Comparison of ENCODE assay signal across 15 mouse cellular contexts in the genomic region with DNA sequence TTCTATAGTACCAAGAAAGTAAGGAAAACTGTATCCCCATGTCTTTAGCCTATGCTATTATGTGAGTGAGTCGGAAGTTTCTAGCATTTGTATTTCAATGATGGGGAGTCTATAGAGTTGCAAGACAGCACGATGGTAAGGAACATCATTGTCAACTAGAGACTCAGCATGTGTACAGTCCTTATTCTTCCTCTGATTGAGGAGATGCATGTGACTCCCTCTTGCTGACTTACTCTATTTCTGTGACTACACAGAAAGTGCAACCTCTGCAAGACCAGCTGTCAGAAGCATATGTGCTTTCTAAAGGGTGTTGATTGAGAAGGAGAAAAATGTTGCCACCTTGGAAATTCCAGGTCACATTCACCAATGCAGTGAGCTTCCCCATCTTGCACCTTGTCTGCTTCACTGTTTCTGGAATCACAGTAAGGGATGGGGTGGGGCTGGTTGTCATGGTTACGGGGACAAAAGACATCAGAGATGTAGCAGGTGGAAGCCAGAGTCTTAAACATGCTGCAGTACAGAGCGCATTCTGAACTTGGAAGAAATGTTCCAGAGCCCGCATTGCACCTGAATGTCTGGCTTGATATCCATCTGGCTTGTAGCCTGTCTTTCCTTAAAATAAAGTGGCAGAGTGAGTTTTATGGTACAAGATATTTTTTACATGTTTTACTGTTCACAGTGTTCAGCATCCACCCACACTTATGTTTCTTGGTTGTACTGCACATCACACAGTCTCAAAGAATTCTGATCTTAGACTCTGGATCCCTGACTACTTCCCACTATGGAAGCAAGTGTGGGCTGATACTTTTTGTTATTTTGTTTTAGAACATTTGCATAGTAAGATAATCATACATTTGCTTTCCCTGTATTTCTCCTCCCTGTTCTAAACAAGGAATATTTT. TPM values are rescaled to one million over a fixed set of nuclear protein-coding genes. Genes with fewer than 3 reads are reported as not detected.
DNase-seq lines count a peak whose midpoint lies in the region; ATAC-seq lines count a peak whose summit lies in the region.
"Had no signal": no experiment of that assay in that cellular context is flagged by ENCODE, and none has a peak within 500 bp of the region (broad histone marks: within the 10 kb centered on the region; RNA-seq: fewer than 3 reads in every experiment).

No protein-coding gene starts in this region.

- WGBS in hindbrain, embryonic 15.5 days, result 63% methylated on average over 5 of the region's 5 CpGs
- WGBS in hindbrain, embryonic 10.5 days, result 80% methylated on average over 5 of the region's 5 CpGs

- peaks cover 6% of the 10 kb centered on the region; the same call in 1 of the 2 replicates for H3K4me1 ChIP-seq in hindbrain, embryonic 15.5 days (replicated peaks)
- H3K4me1 ChIP-seq in hindbrain, embryonic 10.5 days (replicated peaks), result peaks cover 5% of the 10 kb centered on the region; the same call in 1 of the 2 replicates
- H3K4me1 ChIP-seq: limb, embryonic 10.5 days had no signal

- ATAC-seq in hindbrain, embryonic 15.5 days (ENCODE audit: low FRiP score, low read depth), result peak; percentile 86
- ATAC-seq: activated CD4-positive, CD25-positive, alpha-beta regulatory T cell, adult 4 months had no signal

- H3K9me3 ChIP-seq in hindbrain, embryonic 15.5 days, result no peaks in the 10 kb centered on the region
- no peaks in the 10 kb centered on the region for H3K9me3 ChIP-seq in hindbrain, embryonic 10.5 days
- H3K9me3 ChIP-seq: limb, embryonic 10.5 days had no signal

- H3K4me2 ChIP-seq in hindbrain, embryonic 15.5 days, result no peak overlapping the region
- H3K4me2 ChIP-seq: lung, embryonic 14.5 days had no signal

- H3K27ac ChIP-seq in hindbrain, embryonic 15.5 days (replicated peaks), result no peak overlapping the region; the same call in 1 of the 2 replicates
- H3K27ac ChIP-seq in hindbrain, embryonic 10.5 days, result no peak overlapping the region
- H3K27ac ChIP-seq: heart, adult 2 months; limb, embryonic 10.5 days had no signal

- DNase-seq in hindbrain, embryonic 10.5 days (ENCODE audit: low spot score), result no peak
- peak; percentile 74 to 77 for DNase-seq in frontal cortex, adult 2 months (ENCODE audit: extremely low spot score in 1 of 2, low spot score in 1 of 2)
- peak; percentile 48 to 83 for DNase-seq in left cerebral cortex, adult 8-10 months (ENCODE audit: low spot score in 2 of 2)
- peak; percentile 50 for DNase-seq in right cerebral cortex, postnatal 14 days
- no peak for DNase-seq in thymus, postnatal 14 days
- DNase-seq in lung, postnatal 10 days, result no peak
- DNase-seq in ovary, postnatal 10 days (ENCODE audit: low spot score), result no peak
- DNase-seq: cerebellum, adult 18-20 months; heart, adult 2 months; kidney, adult 11 months; lung, embryonic 14.5 days had no signal

- no peaks in the 10 kb centered on the region for H3K27me3 ChIP-seq in hindbrain, embryonic 15.5 days
- H3K27me3 ChIP-seq in hindbrain, embryonic 10.5 days (ENCODE audit: insufficient read depth, poor library complexity, severe bottlenecking), result peaks cover 6% of the 10 kb centered on the region; the same call in 1 of the 2 replicates

- H3K4me3 ChIP-seq in hindbrain, embryonic 15.5 days, result no peak overlapping the region
- H3K4me3 ChIP-seq in hindbrain, embryonic 10.5 days, result no peak overlapping the region
- H3K4me3 ChIP-seq: heart, adult 2 months; limb, embryonic 10.5 days had no signal

- no peak overlapping the region for H3K9ac ChIP-seq in hindbrain, embryonic 15.5 days
- H3K9ac ChIP-seq: lung, embryonic 14.5 days had no signal

- no peaks in the 10 kb centered on the region for H3K36me3 ChIP-seq in hindbrain, embryonic 15.5 days
- H3K36me3 ChIP-seq in hindbrain, embryonic 10.5 days, result no peaks in the 10 kb centered on the region
- H3K36me3 ChIP-seq: limb, embryonic 10.5 days had no signal

RNA-seq across cellular contexts. Expression of gene Hrasls, which starts 7.2 kb away (rescaled TPM):
- polyA plus RNA-seq in hindbrain, embryonic 15.5 days (2015; fragmentation: Nextera tagmentation; extraction: Ambion mirVana), result 4.0 and 4.6 TPM in 2 replicates
- polyA plus RNA-seq in hindbrain, embryonic 10.5 days (2016; fragmentation: Nextera tagmentation; extraction: Ambion mirVana), result 1.0 and 1.8 TPM in 2 replicates
- 16.3 and 19.1 TPM in 2 replicates for polyA plus RNA-seq in frontal cortex, adult 2 months (2012; rRNA removed)
- 10 to 100 TPM; 31.3 to 33.7 (median 32.3) TPM for total RNA-seq in left cerebral cortex, adult 8-10 months (2022)
- polyA plus RNA-seq: activated CD4-positive, CD25-positive, alpha-beta regulatory T cell, adult 4 months; small intestine, adult 2 months had no signal

Comparison
In these comparisons a context has a peak if more than half of its experiments do, and no peak if none do; other contexts are left out.
1. DNase-seq: peak in frontal cortex, adult 2 months (2 of 2), left cerebral cortex, adult 8-10 months (2 of 2) and right cerebral cortex, postnatal 14 days (single experiment); none in hindbrain, embryonic 10.5 days (single experiment), thymus, postnatal 14 days (single experiment), lung, postnatal 10 days (single experiment) and ovary, postnatal 10 days (single experiment).